Mouse (Mus musculus): Measurements from ENCODE around the gene Gm11037. TPM values are rescaled to one million over a fixed set of nuclear protein-coding genes. Genes with fewer than 3 reads are reported as not detected.
A peak's percentile ranks its signal among the peaks of the same experiment; 100 is the strongest.

The Gm11037 gene
- polyA plus RNA-seq, 1 experiment = not detected

GRCm38 (mm10) chr2:131138296-131138695, 5.0 kb downstream of the Gm11037 start:
- Histone ChIP-seq H3K4me3 (ENCODE audit: insufficient read depth, low read length) (no peak overlapping the region), H3K4me1 (ENCODE audit: control insufficient read depth, insufficient read depth, low read length) (no peaks in the 10 kb centered on the region), H3K27ac (ENCODE audit: insufficient read depth, low read length) (no peak overlapping the region)
- TF ChIP-seq POLR2A (IDR thresholded peaks at IDR 0.05; ENCODE audit: extremely low read depth, insufficient read depth, low read length) = no peak
- TF ChIP-seq CTCF (IDR thresholded peaks at IDR 0.05; ENCODE audit: extremely low read depth, insufficient read depth, low read length) = no peak

GRCm38 (mm10) chr2:131138760-131139159, 5.5 kb downstream of the Gm11037 start:
- H3K4me1 ChIP-seq (ENCODE audit: control insufficient read depth, insufficient read depth, low read length) = no peaks in the 10 kb centered on the region
- no peak overlapping the region for H3K4me3 ChIP-seq (ENCODE audit: insufficient read depth, low read length)
- no peak for TF ChIP-seq POLR2A (IDR thresholded peaks at IDR 0.05; ENCODE audit: extremely low read depth, insufficient read depth, low read length)
- TF ChIP-seq CTCF (IDR thresholded peaks at IDR 0.05; ENCODE audit: extremely low read depth, insufficient read depth, low read length) = no peak
- no peak overlapping the region for H3K27ac ChIP-seq (ENCODE audit: insufficient read depth, low read length)

GRCm38 (mm10) chr2:131139287-131139686, 6.0 kb downstream of the Gm11037 start:
- no peak overlapping the region for H3K4me3 ChIP-seq (ENCODE audit: insufficient read depth, low read length)
- TF ChIP-seq CTCF (IDR thresholded peaks at IDR 0.05; ENCODE audit: extremely low read depth, insufficient read depth, low read length) = no peak
- TF ChIP-seq POLR2A (IDR thresholded peaks at IDR 0.05; ENCODE audit: extremely low read depth, insufficient read depth, low read length) = no peak
- H3K27ac ChIP-seq (ENCODE audit: insufficient read depth, low read length) = no peak overlapping the region
- H3K4me1 ChIP-seq (ENCODE audit: control insufficient read depth, insufficient read depth, low read length) = no peaks in the 10 kb centered on the region

GRCm38 (mm10) chr2:131139886-131140532, 6.7 kb downstream of the Gm11037 start:
- TF ChIP-seq CTCF (IDR thresholded peaks at IDR 0.05; ENCODE audit: extremely low read depth, insufficient read depth, low read length) = no peak
- no peak for TF ChIP-seq POLR2A (IDR thresholded peaks at IDR 0.05; ENCODE audit: extremely low read depth, insufficient read depth, low read length)
- no peaks in the 10 kb centered on the region for H3K4me1 ChIP-seq (ENCODE audit: control insufficient read depth, insufficient read depth, low read length)
- no peak overlapping the region for H3K27ac ChIP-seq (ENCODE audit: insufficient read depth, low read length)
- H3K4me3 ChIP-seq (ENCODE audit: insufficient read depth, low read length) = no peak overlapping the region

- H3K27ac ChIP-seq (ENCODE audit: insufficient read depth, low read length) = 0 out of 2 replicates have a peak overlapping the region, but pooled peaks have one; percentile 83
Observed at GRCm38 (mm10) chr2:131140533-131140905, 7.2 kb downstream of the Gm11037 start.

GRCm38 (mm10) chr2:131141336-131141986, 8.2 kb downstream of the Gm11037 start:
- Histone ChIP-seq H3K27ac (ENCODE audit: insufficient read depth, low read length) (no peak overlapping the region), H3K4me3 (ENCODE audit: insufficient read depth, low read length) (no peak overlapping the region), H3K4me1 (ENCODE audit: control insufficient read depth, insufficient read depth, low read length) (no peaks in the 10 kb centered on the region)
- TF ChIP-seq CTCF (IDR thresholded peaks at IDR 0.05; ENCODE audit: extremely low read depth, insufficient read depth, low read length) (no peak), POLR2A (IDR thresholded peaks at IDR 0.05; ENCODE audit: extremely low read depth, insufficient read depth, low read length) (no peak)

More at GRCm38 (mm10) chr2:131140533-131140905, 7.2 kb downstream of the Gm11037 start:
- TF ChIP-seq CTCF (IDR thresholded peaks at IDR 0.05; ENCODE audit: extremely low read depth, insufficient read depth, low read length) (no peak), POLR2A (IDR thresholded peaks at IDR 0.05; ENCODE audit: extremely low read depth, insufficient read depth, low read length) (no peak)
- Histone ChIP-seq H3K4me1 (ENCODE audit: control insufficient read depth, insufficient read depth, low read length) (no peaks in the 10 kb centered on the region), H3K4me3 (ENCODE audit: insufficient read depth, low read length) (no peak overlapping the region)

GRCm38 (mm10) chr2:131142592-131142991, 9.3 kb downstream of the Gm11037 start:
- TF ChIP-seq CTCF (IDR thresholded peaks at IDR 0.05; ENCODE audit: extremely low read depth, insufficient read depth, low read length) (peak; percentile 50), POLR2A (IDR thresholded peaks at IDR 0.05; ENCODE audit: extremely low read depth, insufficient read depth, low read length) (no peak)
- Histone ChIP-seq H3K27ac (ENCODE audit: insufficient read depth, low read length) (no peak overlapping the region), H3K4me3 (ENCODE audit: insufficient read depth, low read length) (no peak overlapping the region)

GRCm38 (mm10) chr2:131143007-131143780, 9.9 kb downstream of the Gm11037 start:
- H3K4me3 ChIP-seq (ENCODE audit: insufficient read depth, low read length) = no peak overlapping the region
- H3K4me1 ChIP-seq (ENCODE audit: control insufficient read depth, insufficient read depth, low read length) = no peaks in the 10 kb centered on the region

More at GRCm38 (mm10) chr2:131142592-131142991, 9.3 kb downstream of the Gm11037 start:
- no peaks in the 10 kb centered on the region for H3K4me1 ChIP-seq (ENCODE audit: control insufficient read depth, insufficient read depth, low read length)

GRCm38 (mm10) chr2:131145121-131145520, 11.8 kb downstream of the Gm11037 start:
- TF ChIP-seq CTCF (IDR thresholded peaks at IDR 0.05; ENCODE audit: extremely low read depth, insufficient read depth, low read length) = no peak
- H3K4me3 ChIP-seq (ENCODE audit: insufficient read depth, low read length) = no peak overlapping the region
- no peak overlapping the region for H3K27ac ChIP-seq (ENCODE audit: insufficient read depth, low read length)
- no peaks in the 10 kb centered on the region for H3K4me1 ChIP-seq (ENCODE audit: control insufficient read depth, insufficient read depth, low read length)

More at GRCm38 (mm10) chr2:131143007-131143780, 9.9 kb downstream of the Gm11037 start:
- no peak overlapping the region for H3K27ac ChIP-seq (ENCODE audit: insufficient read depth, low read length)
- no peak for TF ChIP-seq POLR2A (IDR thresholded peaks at IDR 0.05; ENCODE audit: extremely low read depth, insufficient read depth, low read length)
- TF ChIP-seq CTCF (IDR thresholded peaks at IDR 0.05; ENCODE audit: extremely low read depth, insufficient read depth, low read length) = no peak
